Mouse (Mus musculus) spleen, postnatal 10 days (tissue): Measurements from ENCODE around the gene Grhpr.
"Not testable (repeated sequence)": the region's sequence is repeated elsewhere in the genome, so short reads cannot be mapped to it uniquely, and the experiment has no call there.

Experiments used
- DNase-seq, 2 experiments: peaks; one replicate each; pipeline ENCODE4 v3.0.0; 2021 to 2022; ENCODE audit warnings: low spot score in 2 of 2

Gene Grhpr

DNA sequence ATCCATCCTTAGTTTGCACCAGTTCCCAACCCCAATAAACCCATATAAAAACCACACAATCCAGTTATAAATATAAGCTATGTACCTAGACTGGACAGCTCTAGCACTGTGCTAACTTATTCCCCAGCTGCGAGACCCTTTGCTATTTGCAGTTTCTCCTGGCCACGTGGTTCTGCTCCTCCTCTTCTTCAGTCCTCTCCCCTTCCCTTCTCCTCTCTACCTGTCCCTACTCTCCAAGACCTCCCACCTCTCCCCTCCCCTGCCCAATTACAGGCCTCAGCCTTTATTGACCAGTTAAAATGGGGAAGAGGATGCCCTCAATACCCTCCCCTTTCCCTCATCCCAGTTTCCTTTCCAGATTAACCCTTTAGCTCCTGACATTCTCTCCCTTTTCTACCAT lies 32.3 kb downstream of the Grhpr start:
- DNase-seq: no peak

DNA sequence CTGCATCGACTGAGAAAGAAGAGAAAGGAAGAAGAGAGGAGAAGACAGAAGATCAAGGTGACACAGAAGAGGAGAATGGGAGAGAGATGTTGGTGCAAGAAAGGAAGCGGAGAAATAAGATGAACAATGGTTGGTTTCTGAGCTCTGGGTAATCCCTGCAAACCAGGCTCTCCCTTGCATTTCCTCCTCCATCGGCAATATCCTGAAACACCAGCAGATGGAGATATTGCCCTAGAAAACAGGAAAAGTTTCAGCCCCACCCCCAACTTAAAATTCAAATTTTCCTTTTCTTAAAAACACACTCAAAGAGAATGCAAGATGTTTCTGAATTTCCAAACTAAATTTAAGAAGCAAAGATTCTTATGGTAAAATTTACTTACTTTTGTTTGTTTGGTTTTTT lies 34.4 kb downstream of the Grhpr start:
- DNase-seq: peak in 1 of 2 experiments; percentile 58

- DNase-seq: peak; percentile 91 to 97
Observed at GRCm38 (mm10) chr4:45018452-45018980, 37.3 kb downstream of the Grhpr start, which contains the start of gene Polr1e. Gene Polr1e (plus strand): TSS chr4:45018583.

GRCm38 (mm10) chr4:45019009-45019408 lies 37.8 kb downstream of the Grhpr start:
- DNase-seq: no peak

DNA sequence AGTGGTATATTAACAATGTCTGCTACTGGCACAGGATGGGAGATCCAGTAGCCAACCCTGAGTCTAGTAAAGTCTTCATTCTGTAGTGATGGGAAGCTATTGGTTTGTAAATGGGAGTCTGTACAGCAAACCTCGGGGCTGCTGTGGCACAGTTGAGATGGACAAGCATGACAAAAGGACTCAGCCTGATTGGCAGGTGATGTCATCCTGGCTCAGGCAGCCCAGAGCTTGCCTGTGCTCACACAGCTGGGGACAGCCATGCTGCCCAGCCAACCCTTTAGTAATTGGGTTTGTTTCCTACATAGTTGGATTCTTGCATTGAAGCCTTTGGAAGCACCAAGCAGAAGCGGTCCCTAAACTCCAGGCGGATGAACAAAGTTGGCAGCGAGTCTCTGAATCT lies 45.3 kb downstream of the Grhpr start:
- DNase-seq: no peak

GRCm38 (mm10) chr4:45032586-45032985 lies 51.4 kb downstream of the Grhpr start:
- no peak for DNase-seq

- DNase-seq: no peak
Observed at GRCm38 (mm10) chr4:45034693-45035628, 53.8 kb downstream of the Grhpr start.

DNA sequence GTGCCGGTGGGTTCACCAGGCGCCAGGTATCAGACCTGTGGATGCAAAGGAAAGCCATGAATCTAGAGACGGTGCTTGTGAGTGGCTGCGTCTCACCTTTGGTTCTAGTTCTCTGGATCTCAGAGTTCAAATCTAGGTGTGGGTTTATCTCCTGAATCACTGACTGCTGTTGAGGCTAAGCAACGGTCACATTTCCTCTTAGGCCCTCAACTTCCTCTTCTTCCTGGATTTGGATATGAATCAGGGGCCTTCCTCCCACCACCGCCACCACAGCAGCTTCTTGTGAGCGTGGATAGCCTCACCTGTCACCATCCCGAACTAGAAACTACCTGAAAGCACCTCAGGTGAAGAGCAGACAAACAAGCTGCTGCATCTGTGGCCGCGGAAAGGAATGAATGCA lies 54.9 kb downstream of the Grhpr start:
- no peak for DNase-seq

GRCm38 (mm10) chr4:45036571-45036970 lies 55.4 kb downstream of the Grhpr start:
- no peak for DNase-seq

DNA sequence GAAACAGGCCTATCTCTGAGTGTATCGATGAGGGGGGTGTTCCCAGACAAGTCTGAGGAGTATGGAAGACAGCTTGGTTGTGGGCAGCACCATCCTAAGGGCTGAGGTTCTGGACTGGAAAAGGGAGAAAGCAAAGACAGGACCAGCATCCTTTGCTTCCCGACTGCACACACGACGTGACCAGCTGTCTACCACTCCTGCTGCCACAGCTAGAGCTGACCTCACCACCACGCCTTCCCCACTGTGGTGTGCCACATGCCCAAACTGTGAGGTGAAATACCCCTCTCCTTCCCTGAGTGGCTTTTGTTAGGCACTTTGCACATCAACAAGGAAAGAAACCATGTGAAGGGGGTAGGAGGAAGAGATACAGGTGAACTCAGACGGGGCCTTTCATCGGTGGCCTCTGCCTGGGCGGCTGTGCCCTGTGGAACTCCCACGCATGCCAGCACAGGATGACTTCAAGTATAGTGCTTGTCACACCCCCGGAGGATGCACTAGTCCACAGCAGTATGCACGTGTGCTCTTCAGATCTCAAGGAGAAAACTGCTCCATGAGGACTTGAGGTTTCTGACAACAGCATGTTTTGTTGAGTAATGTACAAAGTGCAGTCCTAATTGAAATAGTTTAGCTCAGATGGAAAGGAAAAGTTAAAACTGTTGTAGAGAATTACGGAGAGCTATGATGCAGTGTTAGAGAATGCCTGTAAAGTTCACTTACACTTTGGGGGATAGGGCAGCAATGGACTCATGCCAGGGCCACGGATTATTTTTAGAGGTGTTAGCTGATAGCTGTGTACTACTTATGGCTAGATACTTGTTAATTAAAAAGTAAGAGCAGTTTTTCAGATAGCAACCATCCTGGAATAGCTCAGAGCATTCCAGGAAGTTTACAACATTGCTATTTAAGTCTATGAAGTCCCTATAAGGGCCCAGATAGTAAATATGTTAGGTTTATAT lies 56.5 kb downstream of the Grhpr start:
- no peak for DNase-seq

DNA sequence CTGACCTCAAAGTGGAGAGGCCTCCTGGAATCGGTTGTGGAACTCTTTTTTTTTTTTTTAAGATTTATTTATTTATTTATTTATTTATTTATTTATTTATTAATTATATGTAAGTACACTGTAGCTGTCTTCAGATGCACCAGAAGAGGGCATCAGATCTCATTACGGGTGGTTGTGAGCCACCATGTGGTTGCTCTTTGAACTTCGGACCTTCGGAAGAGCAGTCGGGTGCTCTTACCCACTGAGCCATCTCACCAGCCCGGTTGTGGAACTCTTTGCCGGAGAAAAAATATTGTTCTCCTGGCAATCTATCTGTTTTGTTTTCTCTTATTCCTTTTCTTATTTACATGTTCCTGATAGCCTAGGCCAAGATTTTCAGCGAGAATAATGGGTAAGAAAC lies 57.7 kb downstream of the Grhpr start:
- peak in 1 of 2 experiments; percentile 34 for DNase-seq

- not testable (repeated sequence) for DNase-seq
Observed at GRCm38 (mm10) chr4:45039546-45039945, 58.4 kb downstream of the Grhpr start.
